Mouse (Mus musculus): Measurements from ENCODE around the gene Cav2. TPM values are rescaled to one million over a fixed set of nuclear protein-coding genes. Genes with fewer than 3 reads are reported as not detected.

Gene Cav2
- 25.5 and 29.8 TPM in 2 replicates for polyA plus RNA-seq (2021; fragmentation: Nextera tagmentation)
- long read RNA-seq, experiment 1, transcript Cav2-201 (3 exons, 2,733 nt) = major isoform, 77 of 91 reads
- long read RNA-seq, experiment 1, partial matches to known transcripts = 14 of 91 reads
- long read RNA-seq, experiment 1, other reads (novel, unspliced or antisense) = 0 of 91 reads
- long read RNA-seq, experiment 2, transcript Cav2-201 (3 exons, 2,733 nt) = major isoform, 182 of 196 reads
- long read RNA-seq, experiment 2, partial matches to known transcripts = 3 of 196 reads
- long read RNA-seq, experiment 2, other reads (novel, unspliced or antisense) = 7 of 196 reads

GRCm38 (mm10) chr6:17280939-17281756 lies at the start of gene Cav2:
Cav2 (plus strand) TSS chr6:17281185.

GRCm38 (mm10) chr6:17305954-17306601 lies 25.1 kb downstream of the Cav2 start, which contains the start of gene Cav1:
Cav1 (plus strand) TSS chr6:17306335.

Other genes with a start within 250 kb of the Cav2 start
- 1.4 and 1.5 TPM in 2 replicates for gene Tes, start 216.0 kb upstream of the Cav2 start, polyA plus RNA-seq (2021; fragmentation: Nextera tagmentation)
- gene Cav1, start 25.1 kb downstream of the Cav2 start, polyA plus RNA-seq (2021; fragmentation: Nextera tagmentation) = 13.5 TPM in 2 replicates
- gene Met, start 182.6 kb downstream of the Cav2 start, polyA plus RNA-seq (2021; fragmentation: Nextera tagmentation) = 0.69 and 0.82 TPM in 2 replicates